Mouse (Mus musculus) mouse embryonic stem cell (cell line): ENCODE data around the gene Coro2b.

Source experiments
- in situ Hi-C, 2 experiments: fragments of 300-500 bp; cut with MboI; formaldehyde crosslinking; loops; 1 replicate in 1 of 2; 3 replicates in 1 of 2; pipeline ENCODE4 v1.14.3; 2019 to 2020; ENCODE audit warnings: low sequenced_read_pairs in 2 of 2, low pct_unique_long_range_greater_than_20kb in 1 of 2, mixed read lengths in 1 of 2; ENCODE audit not compliant: unreplicated experiment in 1 of 2

Gene Coro2b

GRCm38 (mm10) chr9:62521541-62521940 is 15.3 kb downstream of the Coro2b start:
- in situ Hi-C loops = no loop called here

GRCm38 (mm10) chr9:62520933-62521332 is 15.9 kb downstream of the Coro2b start:
- in situ Hi-C loops = no loop called here

GRCm38 (mm10) chr9:62519787-62520503 is 16.9 kb downstream of the Coro2b start:
- in situ Hi-C loops = no loop called here

- in situ Hi-C loops = no loop called here
Observed at GRCm38 (mm10) chr9:62519334-62519733, 17.5 kb downstream of the Coro2b start.

GRCm38 (mm10) chr9:62518572-62518971 is 18.3 kb downstream of the Coro2b start:
- in situ Hi-C loops = no loop called here

- in situ Hi-C loops = no loop called here
Observed at GRCm38 (mm10) chr9:62517112-62517957, 19.5 kb downstream of the Coro2b start.

- in situ Hi-C loops = no loop called here
Observed at GRCm38 (mm10) chr9:62515138-62515537, 21.7 kb downstream of the Coro2b start.

- in situ Hi-C loops = no loop called here
Observed at GRCm38 (mm10) chr9:62513492-62514133, 23.2 kb downstream of the Coro2b start.

GRCm38 (mm10) chr9:62510530-62510936 is 26.3 kb downstream of the Coro2b start:
- in situ Hi-C loops = no loop called here

- in situ Hi-C loops = no loop called here
Observed at GRCm38 (mm10) chr9:62509617-62510016, 27.2 kb downstream of the Coro2b start.

GRCm38 (mm10) chr9:62508740-62509524 is 27.9 kb downstream of the Coro2b start:
- in situ Hi-C loops = no loop called here

- in situ Hi-C loops = no loop called here
Observed at GRCm38 (mm10) chr9:62506467-62507067, 30.3 kb downstream of the Coro2b start.

GRCm38 (mm10) chr9:62504129-62504528 is 32.7 kb downstream of the Coro2b start:
- in situ Hi-C loops = no loop called here

GRCm38 (mm10) chr9:62502361-62502760 is 34.5 kb downstream of the Coro2b start:
- in situ Hi-C loops = no loop called here

GRCm38 (mm10) chr9:62501566-62501965 is 35.3 kb downstream of the Coro2b start:
- in situ Hi-C loops = no loop called here

GRCm38 (mm10) chr9:62500007-62500406 is 36.8 kb downstream of the Coro2b start:
- in situ Hi-C loops = no loop called here

- in situ Hi-C loops = no loop called here
Observed at GRCm38 (mm10) chr9:62498945-62499344, 37.9 kb downstream of the Coro2b start.
